Mouse (Mus musculus) brain, embryonic 14.5 days (tissue): ENCODE data around the gene Eif4e2. TPM values are rescaled to one million over a fixed set of nuclear protein-coding genes. Genes with fewer than 3 reads are reported as not detected.
A peak's percentile ranks its signal among the peaks of the same experiment; 100 is the strongest.

Source experiments
- DNase-seq: peaks from one replicate; pipeline ENCODE4 v3.0.0-alpha.2; 2011; ENCODE audit warnings: low read depth
- CTCF ChIP-seq: fragments of 200-500 bp; IDR thresholded peaks from 2 replicates; pipeline ENCODE4 v1.5.1; 2012; ENCODE audit warnings: inconsistent platforms, mild to moderate bottlenecking, moderate library complexity, borderline replicate concordance; ENCODE audit not compliant: insufficient read depth, insufficient read length; ENCODE audit errors: extremely low read depth
- POLR2A ChIP-seq: fragments of 200-500 bp; IDR thresholded peaks from 2 replicates; pipeline ENCODE4 v1.6.1; 2012; ENCODE audit warnings: mild to moderate bottlenecking, inconsistent platforms, borderline replicate concordance; ENCODE audit not compliant: poor library complexity, insufficient read depth, insufficient read length, severe bottlenecking; ENCODE audit errors: extremely low read depth
- polyA plus RNA-seq: library from polyadenylated mRNA; depleted of rRNA; stranded (reverse); fragments of >200 nt; gene quantifications from 2 replicates; pipeline ENCODE4 v1.2.3, GENCODE M21; 2012; rRNA removed

Gene Eif4e2
- polyA plus RNA-seq, 1 experiment = 79.7 TPM

DNA sequence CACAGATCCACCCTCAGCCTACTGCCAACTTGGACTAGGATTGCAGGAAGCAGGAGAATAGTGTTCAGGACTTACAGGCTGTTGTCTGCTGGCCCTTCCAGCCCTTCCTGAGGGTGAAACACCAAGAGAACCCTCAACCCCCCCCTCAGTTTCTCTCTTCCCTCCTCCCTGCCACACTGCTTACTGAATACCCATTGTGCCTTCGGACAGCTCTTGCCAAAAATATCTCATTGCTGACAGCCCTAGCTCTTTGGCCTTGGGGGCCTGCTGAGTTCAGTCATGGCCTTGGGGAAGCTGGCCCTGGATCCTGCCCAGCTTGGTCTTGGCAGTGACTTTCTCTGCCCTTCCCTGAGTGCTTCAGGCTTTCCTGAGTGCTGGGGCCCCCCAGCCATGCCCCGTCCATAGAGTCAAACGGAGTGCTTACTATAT lies 59.8 kb downstream of the Eif4e2 start:
- TF ChIP-seq POLR2A (no peak), CTCF (no peak)
- peak; percentile 61 for DNase-seq

DNA sequence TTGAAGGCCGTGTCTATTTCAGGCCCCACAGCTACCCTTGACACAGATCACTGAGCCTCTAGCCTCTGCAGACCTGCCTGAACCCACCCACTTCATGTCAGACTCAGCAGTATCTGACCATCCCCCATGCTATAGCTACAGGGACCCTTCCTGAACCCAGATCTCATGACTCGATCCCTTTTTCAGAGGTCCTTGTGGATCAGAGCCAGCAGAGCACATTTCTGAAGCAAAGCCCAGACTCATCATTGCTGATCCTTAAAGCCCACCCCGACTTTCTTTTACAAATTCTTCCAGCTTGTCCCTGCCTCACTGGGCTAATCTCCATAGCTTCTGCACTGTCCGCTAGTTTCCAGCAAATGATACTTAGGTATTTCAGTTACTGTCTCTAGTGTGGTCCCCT lies 60.4 kb downstream of the Eif4e2 start:
- peak; percentile 13 for DNase-seq
- no peak for TF ChIP-seq POLR2A
- no peak for TF ChIP-seq CTCF

GRCm38 (mm10) chr1:87275151-87275550 lies 61.4 kb downstream of the Eif4e2 start:
- TF ChIP-seq POLR2A (no peak), CTCF (no peak)
- DNase-seq = no peak

DNA sequence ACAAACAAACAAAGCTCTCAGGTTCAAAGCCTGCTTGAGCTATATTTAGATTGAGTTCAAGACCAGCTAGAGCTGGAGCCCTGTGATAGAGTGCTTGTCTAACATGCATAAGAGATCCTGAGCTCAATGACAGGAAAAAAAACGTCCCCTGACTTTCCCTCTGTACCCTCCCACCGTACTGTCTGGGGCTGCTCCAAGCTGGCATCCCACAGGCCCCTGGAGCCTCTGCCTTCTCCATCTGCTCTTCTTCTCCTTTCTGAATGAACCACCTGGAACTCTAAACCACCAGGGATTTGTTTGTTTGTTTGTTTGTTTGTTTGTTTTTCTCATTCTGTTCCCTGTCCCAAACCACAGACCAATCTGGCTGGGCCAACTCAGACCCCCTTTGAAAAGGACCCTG lies 62.3 kb downstream of the Eif4e2 start:
- no peak for DNase-seq
- TF ChIP-seq POLR2A (no peak), CTCF (no peak)

DNA sequence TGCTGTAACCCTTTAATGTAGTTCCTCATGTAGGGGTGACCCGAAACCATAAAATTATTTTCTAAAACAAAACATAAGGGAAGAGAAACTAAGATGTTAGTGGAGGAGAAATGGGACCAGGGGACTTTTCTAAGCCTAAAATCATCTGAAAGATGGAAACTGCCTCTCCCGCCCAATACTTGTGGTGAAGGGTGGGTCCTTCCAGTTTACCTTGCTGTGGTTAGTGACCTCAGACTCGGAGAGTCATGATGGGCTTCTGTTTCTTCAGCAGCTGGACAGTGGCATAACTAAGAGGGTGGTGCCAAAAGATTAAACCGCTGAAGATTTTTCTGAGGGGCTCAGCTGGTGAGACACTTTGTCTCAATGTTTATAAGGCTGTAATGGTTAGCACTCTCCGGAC lies 66.6 kb downstream of the Eif4e2 start:
- DNase-seq = no peak
- TF ChIP-seq POLR2A (no peak), CTCF (no peak)

- TF ChIP-seq POLR2A (no peak), CTCF (no peak)
- peak; percentile 53 for DNase-seq
Observed at GRCm38 (mm10) chr1:87281599-87282412, 68.1 kb downstream of the Eif4e2 start.

- TF ChIP-seq POLR2A (no peak), CTCF (no peak)
- DNase-seq = no peak
Observed at GRCm38 (mm10) chr1:87282413-87282788, 68.7 kb downstream of the Eif4e2 start.

DNA sequence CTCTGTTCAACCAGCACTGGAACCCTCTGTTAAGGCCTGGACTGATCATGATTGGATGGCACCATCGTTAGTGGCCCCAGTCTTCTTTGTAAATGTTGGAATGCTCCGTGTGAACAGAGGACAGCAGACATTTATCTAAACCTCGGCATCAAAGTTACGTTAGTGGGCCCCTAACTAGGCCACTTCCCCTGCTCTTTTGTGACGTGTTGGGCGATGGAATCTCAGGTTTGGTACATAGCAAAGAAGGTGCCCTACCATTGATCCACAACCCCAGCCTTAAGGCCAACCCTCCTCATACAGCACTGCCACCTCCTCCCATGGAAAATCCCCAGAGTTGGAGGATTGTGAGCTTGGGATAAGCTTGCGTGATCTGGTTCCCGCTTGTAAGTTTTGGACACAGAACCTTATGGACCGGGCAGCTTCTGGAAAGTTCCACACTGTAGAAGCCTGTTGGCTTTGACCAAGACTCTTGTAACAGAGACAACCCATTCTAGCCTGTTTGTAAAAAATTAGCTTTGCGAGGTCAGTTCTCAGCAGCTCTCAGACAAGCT lies 69.8 kb downstream of the Eif4e2 start:
- DNase-seq = no peak
- TF ChIP-seq CTCF (no peak), POLR2A (no peak)

- TF ChIP-seq POLR2A (no peak), CTCF (no peak)
- no peak for DNase-seq
Observed at GRCm38 (mm10) chr1:87287105-87287504, 73.4 kb downstream of the Eif4e2 start.

Other genes starting within 250 kb of the Eif4e2 start
- gene Alppl2, start 124.0 kb upstream of the Eif4e2 start, polyA plus RNA-seq = not detected in 2 replicates
- gene Alpi, start 112.3 kb upstream of the Eif4e2 start, polyA plus RNA-seq = 0.06 TPM in 1 of 2 replicates, not detected in the other
- 0.05 TPM in 1 of 2 replicates, not detected in the other for gene Akp3, start 88.9 kb upstream of the Eif4e2 start, polyA plus RNA-seq
- gene Ecel1, start 57.4 kb upstream of the Eif4e2 start, polyA plus RNA-seq = 49.0 and 57.3 TPM in 2 replicates
- 0.28 and 1.3 TPM in 2 replicates for gene Prss56, start 30.6 kb upstream of the Eif4e2 start, polyA plus RNA-seq
- gene Chrnd, start 23.3 kb upstream of the Eif4e2 start, polyA plus RNA-seq = 0.07 and 0.14 TPM in 2 replicates
- 0.16 and 0.85 TPM in 2 replicates for gene Chrng, start 9.3 kb upstream of the Eif4e2 start, polyA plus RNA-seq
- 1.2 and 1.5 TPM in 2 replicates for gene Efhd1, start 50.4 kb downstream of the Eif4e2 start, polyA plus RNA-seq
- gene Gigyf2, start 113.1 kb downstream of the Eif4e2 start, polyA plus RNA-seq = 58.2 and 75.1 TPM in 2 replicates
- gene Kcnj13, start 180.8 kb downstream of the Eif4e2 start, polyA plus RNA-seq = 2.7 and 6.8 TPM in 2 replicates